Mouse (Mus musculus): ENCODE data around the gene Psg16. TPM values are rescaled to one million over a fixed set of nuclear protein-coding genes. Genes with fewer than 3 reads are reported as not detected.

Gene Psg16
- total RNA-seq, 2 experiments from 2014 or later = 5.6 to 6.1 TPM

DNA sequence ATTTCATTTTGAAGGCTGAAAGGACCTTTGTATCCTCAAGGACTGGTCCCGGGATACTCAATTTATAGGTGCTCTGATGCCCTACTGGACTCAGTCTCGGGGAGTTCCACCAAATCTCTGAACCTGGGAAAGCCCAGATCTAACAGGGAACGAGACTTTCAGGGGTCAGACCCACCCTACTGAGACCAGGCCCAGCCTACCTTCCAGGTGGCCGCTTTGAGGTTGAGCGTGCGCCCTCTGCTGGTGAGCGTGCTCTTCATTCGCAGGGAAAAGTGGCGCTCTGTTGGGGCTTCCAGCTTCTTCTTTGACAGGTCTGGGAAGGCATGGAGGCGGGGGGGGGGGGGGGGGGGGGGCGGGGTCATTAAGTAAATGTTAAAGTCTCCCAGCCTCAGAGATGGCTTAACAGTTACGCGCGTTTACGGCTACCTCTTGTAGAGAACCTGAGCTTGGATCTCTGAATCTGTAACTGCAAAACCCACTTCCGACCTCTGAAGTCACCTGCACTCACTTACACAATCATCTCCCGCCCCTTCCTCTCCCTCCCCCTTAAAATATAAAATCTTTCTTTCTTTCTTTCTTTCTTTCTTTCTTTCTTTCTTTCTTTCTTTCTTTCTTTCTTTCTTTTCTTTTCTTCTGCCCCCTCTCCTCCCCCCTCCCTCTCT, 22.8 kb upstream of the Psg16 start:
- DNase-seq (ENCODE audit: extremely low spot score in 1 of 2, low spot score in 2 of 2) = peak in 1 of 2 experiments; percentile 72
- intact Hi-C loops (cut with DNase I) = loop anchor here (5.0 kb wide), 1 partner anchor 44 kb away; no protein-coding TSS in a partner anchor

- no peak for DNase-seq (ENCODE audit: extremely low spot score in 1 of 2, low spot score in 2 of 2)
- intact Hi-C loops (cut with DNase I) = loop anchor here (5.0 kb wide), 1 partner anchor 47 kb away; no protein-coding TSS in a partner anchor
Observed at GRCm38 (mm10) chr7:17054325-17054989, 19.4 kb upstream of the Psg16 start.

DNA sequence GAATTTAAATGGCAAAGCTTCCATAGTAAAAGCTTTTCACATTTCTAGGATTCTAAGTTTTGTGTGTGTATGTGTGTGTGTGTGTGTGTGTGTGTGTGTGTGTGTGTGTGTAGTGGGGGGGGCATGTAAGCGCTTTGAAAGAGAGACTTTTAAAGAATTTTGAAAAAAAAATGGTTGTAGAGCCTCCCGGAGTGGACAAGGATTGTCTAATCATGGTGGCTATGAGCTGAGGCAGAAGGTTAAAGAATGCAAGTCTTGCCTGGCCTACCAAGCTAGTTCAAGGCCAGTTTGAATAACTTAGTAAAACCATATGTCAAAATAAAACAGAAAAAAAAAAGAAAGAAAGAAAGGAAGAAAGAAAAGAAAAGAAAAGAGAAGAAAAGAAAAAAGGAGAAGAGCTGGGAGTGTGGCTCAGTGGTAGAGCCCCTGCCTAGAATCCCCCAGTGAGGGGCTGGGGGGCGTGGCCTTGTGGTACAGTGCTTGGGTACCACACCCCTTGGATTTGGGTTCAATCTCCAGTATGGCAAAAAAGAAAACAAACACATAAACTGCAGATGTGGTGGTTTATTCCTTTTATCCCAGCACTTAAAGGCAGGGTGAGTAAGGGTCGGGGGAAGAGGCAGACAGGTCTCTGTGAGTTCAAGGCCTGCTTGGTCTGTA, 18.4 kb upstream of the Psg16 start:
- peak in 1 of 2 experiments; percentile 62 for DNase-seq (ENCODE audit: extremely low spot score in 1 of 2, low spot score in 2 of 2)
- intact Hi-C loops (cut with DNase I) = loop anchor here (5.0 kb wide), 1 partner anchor 123 kb away; no protein-coding TSS in a partner anchor

DNA sequence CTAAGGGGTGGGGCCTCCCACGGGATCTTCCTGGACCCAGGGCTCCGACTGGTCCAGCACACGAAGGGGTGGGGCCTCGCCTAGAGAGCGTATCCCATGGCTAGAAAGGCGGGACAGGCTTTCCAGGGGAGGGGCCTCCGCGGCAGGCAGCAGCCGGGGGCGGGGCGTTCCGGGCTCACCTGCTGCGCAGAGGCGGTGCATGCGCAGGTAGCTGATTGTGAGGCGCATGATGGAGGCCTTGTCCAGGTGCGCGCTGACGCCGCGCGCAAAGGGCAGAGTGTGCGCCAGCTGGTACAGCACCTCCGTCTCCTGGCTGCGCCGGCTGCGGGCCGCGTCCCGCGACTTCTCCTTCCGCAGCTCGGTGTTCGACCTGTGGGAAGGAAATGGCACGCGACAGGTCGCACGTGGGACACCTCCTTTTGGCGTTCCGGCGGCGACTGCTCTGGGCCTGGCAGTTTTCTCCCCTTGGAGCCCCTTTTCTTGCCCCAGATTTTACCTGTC, 17.7 kb upstream of the Psg16 start:
- intact Hi-C loops (cut with DNase I) = loop anchor here (5.0 kb wide), 1 partner anchor 124 kb away; no protein-coding TSS in a partner anchor
- peak; percentile 81 to 93 for DNase-seq (ENCODE audit: extremely low spot score in 1 of 2, low spot score in 2 of 2)

DNA sequence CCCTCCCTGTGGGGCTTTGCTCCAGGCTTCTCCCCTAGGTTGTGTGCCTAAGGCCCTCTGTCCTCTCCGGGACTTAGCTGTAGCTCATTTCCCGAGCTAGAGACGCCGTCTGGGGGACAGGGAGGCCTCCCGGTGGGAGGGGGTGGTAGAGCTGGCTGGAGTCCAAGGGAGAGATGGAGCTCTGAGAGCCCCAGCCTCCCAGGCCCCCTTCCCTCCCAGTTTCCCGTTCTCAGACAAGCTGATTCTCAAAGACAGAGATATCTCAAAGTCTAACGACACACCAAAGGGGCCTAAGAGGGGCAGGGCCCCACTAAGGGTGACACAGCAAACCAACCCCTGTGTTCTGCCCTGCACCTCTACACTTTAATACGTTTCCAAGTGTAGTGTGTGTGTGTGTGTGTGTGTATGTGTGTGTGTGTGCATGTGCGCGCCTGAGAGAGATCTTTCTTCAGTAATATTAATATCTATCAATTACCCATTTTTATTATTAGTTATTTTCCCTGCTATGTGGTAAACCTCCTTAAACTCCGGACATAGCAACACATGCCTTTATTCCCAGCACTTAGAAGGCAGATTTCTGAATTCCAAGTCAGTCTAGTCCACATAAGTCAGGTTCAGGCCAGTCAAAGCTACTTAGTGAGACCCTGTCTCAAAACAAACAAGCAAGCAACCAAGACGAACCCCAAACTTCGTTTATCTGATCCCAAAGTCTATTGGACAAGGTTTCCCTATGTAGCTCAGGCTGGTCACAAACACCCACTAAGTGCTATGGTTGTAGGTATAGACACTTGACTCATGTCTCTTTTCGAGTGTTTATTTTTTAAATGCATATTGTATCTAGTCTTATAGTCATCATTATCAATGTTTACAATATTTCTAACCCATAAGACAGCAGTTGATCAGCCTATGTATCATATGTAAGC, 17.0 kb upstream of the Psg16 start:
- peak in 1 of 2 experiments; percentile 80 for DNase-seq (ENCODE audit: extremely low spot score in 1 of 2, low spot score in 2 of 2)
- intact Hi-C loops (cut with DNase I) = loop anchor here (5.0 kb wide), 1 partner anchor 125 kb away; no protein-coding TSS in a partner anchor

DNA sequence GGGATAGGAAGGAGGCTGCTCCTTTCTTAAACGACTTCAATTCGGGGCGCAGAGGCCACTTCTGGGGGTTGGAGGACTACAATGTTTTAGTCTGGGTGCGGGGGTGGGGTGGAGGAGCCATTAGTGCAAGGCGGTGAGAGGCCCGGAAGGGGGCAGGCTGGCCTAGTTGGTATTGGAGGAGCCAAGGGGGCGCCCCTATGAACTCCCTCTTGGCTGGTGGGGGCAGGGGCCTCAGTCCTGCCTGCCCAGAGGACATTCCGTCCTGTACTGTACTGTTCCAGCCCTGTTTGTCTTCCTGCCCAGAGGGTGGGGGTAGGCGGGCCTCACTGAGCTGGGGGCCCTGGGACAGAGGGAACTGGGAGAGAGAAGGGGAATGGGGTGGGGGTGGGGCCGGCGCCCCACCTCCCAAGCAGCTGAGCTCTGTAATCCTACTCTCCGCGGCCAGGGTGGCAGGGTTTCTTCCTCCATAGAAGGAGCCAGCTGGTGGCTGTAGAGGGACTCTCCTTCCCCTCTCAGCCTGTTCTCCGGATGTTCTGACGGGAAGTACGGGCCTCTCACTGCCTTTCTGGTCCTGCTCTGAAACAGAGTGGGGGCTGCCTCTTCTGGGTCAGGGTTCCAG, 15.7 kb upstream of the Psg16 start:
- intact Hi-C loops (cut with DNase I) = loop anchor here (5.0 kb wide), 1 partner anchor 126 kb away; no protein-coding TSS in a partner anchor
- peak; percentile 73 to 90 for DNase-seq (ENCODE audit: extremely low spot score in 1 of 2, low spot score in 2 of 2)

- intact Hi-C loops (cut with DNase I) = loop anchor here (5.0 kb wide), 1 partner anchor 127 kb away; no protein-coding TSS in a partner anchor
- peak in 1 of 2 experiments; percentile 61 for DNase-seq (ENCODE audit: extremely low spot score in 1 of 2, low spot score in 2 of 2)
Observed at GRCm38 (mm10) chr7:17058816-17059462, 14.9 kb upstream of the Psg16 start.

DNA sequence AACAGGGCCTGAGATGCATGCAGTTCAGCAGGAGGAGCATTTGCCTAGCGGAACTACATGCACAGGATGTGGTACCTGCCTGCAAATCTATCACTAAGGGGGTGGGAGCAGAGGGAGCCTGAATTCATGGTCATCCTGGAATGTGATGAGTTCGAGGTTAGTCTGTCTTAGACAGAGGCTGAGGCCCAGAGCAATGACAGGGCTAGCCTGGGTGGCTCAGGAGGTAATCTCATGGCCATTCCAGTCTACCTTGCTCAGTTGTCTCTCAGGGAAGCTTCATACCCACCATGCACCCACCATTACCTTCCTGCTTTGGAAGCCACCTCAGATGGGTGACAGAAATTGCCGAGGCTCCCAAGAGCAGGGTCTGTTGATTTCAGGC, 14.4 kb upstream of the Psg16 start:
- no peak for DNase-seq (ENCODE audit: extremely low spot score in 1 of 2, low spot score in 2 of 2)
- intact Hi-C loops (cut with DNase I) = loop anchor here (5.0 kb wide), 1 partner anchor 127 kb away; no protein-coding TSS in a partner anchor

GRCm38 (mm10) chr7:17060031-17060781, 13.6 kb upstream of the Psg16 start:
- intact Hi-C loops (cut with DNase I) = loop anchor here (5.0 kb wide), 2 partner anchors 43 to 108 kb away; no protein-coding TSS in a partner anchor
- peak; percentile 89 to 95 for DNase-seq (ENCODE audit: extremely low spot score in 1 of 2, low spot score in 2 of 2)

DNA sequence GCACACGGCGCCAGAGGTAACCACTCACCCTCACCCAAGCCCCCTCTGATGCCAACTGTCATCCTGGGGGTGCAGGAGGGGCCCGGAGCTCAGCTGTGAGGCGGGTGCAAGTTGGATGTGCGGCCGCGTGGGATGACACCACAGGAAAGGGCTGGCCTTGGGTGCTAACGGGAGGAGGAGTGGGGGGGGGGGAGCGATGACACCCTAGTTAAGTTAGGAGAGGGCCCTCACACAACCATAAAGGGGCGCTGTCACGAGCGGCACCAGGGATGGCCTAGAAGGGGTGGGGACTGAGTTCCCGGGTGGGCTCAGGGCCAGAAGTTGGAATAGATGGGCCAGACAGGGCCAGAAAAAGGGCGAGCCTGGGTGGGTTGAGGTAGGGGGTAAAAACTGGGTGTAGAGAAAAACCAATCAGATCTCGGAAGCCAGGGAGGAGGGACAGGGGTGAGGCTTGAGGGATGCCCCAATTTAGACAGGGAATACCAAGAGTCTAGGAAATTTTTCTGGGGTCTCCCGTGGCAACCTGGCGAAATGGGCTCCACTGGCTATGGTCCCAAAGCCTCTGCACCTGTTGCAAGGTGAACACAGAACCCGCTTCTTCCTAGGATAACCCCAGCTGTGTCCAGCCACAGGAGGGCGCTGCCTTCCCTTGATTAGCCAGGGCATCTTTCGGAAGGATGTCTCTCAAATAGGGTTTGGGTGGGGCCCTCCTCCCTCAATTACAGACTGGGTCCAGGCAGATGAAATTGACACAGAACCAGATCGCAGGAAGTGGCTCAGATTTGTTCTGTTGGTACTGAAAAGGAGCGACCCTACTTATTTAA, 12.8 kb upstream of the Psg16 start:
- intact Hi-C loops (cut with DNase I) = loop anchor here (5.0 kb wide), 2 partner anchors 44 to 109 kb away; no protein-coding TSS in a partner anchor
- peak in 1 of 2 experiments; percentile 67 for DNase-seq (ENCODE audit: extremely low spot score in 1 of 2, low spot score in 2 of 2)

- intact Hi-C loops (cut with DNase I) = loop anchor here (5.0 kb wide), 2 partner anchors 45 to 110 kb away; no protein-coding TSS in a partner anchor
- DNase-seq (ENCODE audit: extremely low spot score in 1 of 2, low spot score in 2 of 2) = peak; percentile 73 to 83
Observed at GRCm38 (mm10) chr7:17062389-17062788, 11.5 kb upstream of the Psg16 start, which contains the start of gene Hif3a. TSS of gene Hif3a (minus strand) at chr7:17062427.

- no peak for DNase-seq (ENCODE audit: extremely low spot score in 1 of 2, low spot score in 2 of 2)
- intact Hi-C loops (cut with DNase I) = loop anchor here (5.0 kb wide), 2 partner anchors 46 to 111 kb away; no protein-coding TSS in a partner anchor
Observed at GRCm38 (mm10) chr7:17062845-17063244, 11.0 kb upstream of the Psg16 start.

- no peak for DNase-seq (ENCODE audit: extremely low spot score in 1 of 2, low spot score in 2 of 2)
- intact Hi-C loops (cut with DNase I) = no loop called here
Observed at GRCm38 (mm10) chr7:17065620-17066019, 8.2 kb upstream of the Psg16 start.

- intact Hi-C loops (cut with DNase I) = no loop called here
- DNase-seq (ENCODE audit: extremely low spot score in 1 of 2, low spot score in 2 of 2) = peak; percentile 80 to 85
Observed at GRCm38 (mm10) chr7:17066412-17066811, 7.4 kb upstream of the Psg16 start.

DNA sequence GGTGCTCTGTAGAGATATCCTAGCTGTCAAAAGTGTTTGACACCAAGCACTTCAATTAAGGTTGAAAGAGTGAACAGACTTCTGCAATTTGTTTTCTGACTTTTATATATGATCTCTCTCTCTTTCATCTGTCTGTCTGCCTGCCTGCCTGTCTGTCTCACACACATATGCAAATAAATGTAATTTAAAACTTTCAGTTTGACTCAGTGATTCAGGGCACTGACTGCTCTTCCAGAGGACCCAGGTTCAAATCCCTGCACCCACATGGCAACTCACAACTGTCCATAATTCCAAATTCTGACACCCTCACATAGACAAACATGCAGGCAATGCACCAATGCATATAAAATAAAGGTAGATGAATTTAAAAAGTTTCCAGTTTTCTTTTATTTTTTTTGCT, 6.8 kb upstream of the Psg16 start:
- DNase-seq (ENCODE audit: extremely low spot score in 1 of 2, low spot score in 2 of 2) = no peak
- intact Hi-C loops (cut with DNase I) = no loop called here

Data from left cerebral cortex, postnatal 10 days (tissue).